Mouse (Mus musculus): ENCODE results near the gene Stard3. TPM values are rescaled to one million over a fixed set of nuclear protein-coding genes. Genes with fewer than 3 reads are reported as not detected.

Gene Stard3
- polyA plus RNA-seq, 1 experiment, result 25.8 TPM

DNA sequence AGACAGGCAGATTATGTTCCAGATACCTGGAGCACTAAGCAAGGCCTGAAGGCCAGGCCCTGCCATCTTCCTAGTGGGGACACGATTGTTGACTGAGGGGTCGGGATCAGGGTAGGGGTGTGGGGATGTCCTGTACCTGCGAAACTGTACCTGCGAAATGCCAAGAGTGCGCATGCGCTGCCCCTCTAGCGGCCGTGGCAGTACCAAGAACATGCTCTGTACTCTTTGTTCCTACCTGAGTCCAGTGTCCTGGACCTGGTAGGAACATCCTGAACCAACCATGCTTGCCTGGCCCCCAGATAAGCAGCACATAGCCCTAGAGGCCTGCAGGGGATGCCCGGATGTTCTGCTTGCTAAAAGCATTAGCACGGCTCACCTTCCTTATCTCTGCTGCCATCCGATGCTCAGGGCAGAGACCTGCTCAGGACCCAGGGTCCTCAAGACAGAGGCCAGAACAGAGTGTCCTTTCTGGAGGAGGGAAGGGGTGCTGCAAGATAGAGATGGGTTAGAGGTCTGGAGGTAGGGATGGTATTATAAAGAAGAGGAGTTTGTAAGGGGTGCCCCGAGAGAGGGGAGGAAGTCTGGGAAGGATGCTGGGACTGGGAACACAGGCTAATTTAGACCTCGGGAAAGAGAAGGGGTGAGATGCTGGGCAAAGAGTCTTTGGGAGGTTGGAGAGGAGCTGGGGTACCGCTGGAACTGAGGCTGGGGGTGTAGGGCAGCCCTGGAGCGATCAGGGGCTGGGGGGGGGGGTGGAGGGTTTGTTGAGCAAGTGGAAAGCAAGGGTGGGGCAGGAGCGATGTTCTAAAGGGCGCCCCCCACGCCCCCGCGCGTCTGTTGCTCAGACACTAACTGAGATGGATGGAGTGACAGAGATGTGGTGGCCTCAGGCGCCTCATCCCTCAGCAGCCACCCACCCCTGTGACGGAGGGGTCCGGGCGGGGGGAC lies 27.7 kb downstream of the Stard3 start, which contains the start of gene Pnmt:
Pnmt (plus strand) TSS at position 813 of the 948 bp plus-strand sequence.
- H3ac ChIP-seq (ENCODE audit: control insufficient read depth, insufficient read length), result no peak within 1 kb of the TSS
- H3K79me2 ChIP-seq (ENCODE audit: control insufficient read depth, insufficient read depth), result no peaks in the 10 kb centered on the region
- H3K4me3 ChIP-seq, result no peak within 1 kb of the TSS
- H3K4me2 ChIP-seq (ENCODE audit: low read depth), result peak within 1 kb of the TSS; percentile 41
- H3K27me3 ChIP-seq (ENCODE audit: control insufficient read depth, insufficient read depth, insufficient read length), result peaks cover 19% of the 10 kb centered on the region
- H3K36me3 ChIP-seq (ENCODE audit: control insufficient read depth, insufficient read depth), result no peaks in the 10 kb centered on the region
- no peak for TF ChIP-seq USF1 (IDR thresholded peaks at IDR 0.05; ENCODE audit: low read depth)
- peak; percentile 39 for TF ChIP-seq POLR2A (IDR thresholded peaks at IDR 0.05; ENCODE audit: insufficient read length, low read depth)
- no peak for TF ChIP-seq REST (IDR thresholded peaks at IDR 0.05; ENCODE audit: insufficient read depth, insufficient read length)
- no peak for TF ChIP-seq TCF3 (IDR thresholded peaks at IDR 0.05; ENCODE audit: insufficient read length, low read depth)
- peak; percentile 30 for TF ChIP-seq POLR2AphosphoS2 (IDR thresholded peaks at IDR 0.05; ENCODE audit: insufficient read length, low read depth)
- TF ChIP-seq CEBPB (IDR thresholded peaks at IDR 0.05; ENCODE audit: insufficient read depth, poor library complexity, severe bottlenecking), result no peak

DNA sequence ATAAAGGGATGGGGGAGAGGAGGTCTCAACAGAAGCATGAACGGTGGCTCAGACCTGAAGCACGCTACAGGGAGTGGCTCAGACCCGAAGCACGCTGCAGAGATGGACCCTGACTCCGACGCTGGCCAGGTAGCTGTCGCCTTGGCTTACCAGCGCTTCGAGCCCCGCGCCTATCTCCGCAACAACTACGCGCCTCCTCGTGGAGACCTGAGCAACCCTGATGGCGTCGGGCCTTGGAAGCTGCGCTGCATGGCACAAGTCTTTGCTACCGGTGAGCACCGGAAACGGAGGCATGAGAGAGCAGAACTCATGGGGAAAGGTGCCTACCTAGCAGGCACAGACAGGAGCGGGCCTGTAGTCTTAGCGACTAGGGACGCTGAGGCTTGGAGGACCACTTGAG lies 28.4 kb downstream of the Stard3 start:
- no peak for TF ChIP-seq POLR2AphosphoS2 (IDR thresholded peaks at IDR 0.05; ENCODE audit: insufficient read length, low read depth)
- TF ChIP-seq MAX (IDR thresholded peaks at IDR 0.05; ENCODE audit: low read depth), result no peak
- TF ChIP-seq MYOG (IDR thresholded peaks at IDR 0.05; ENCODE audit: control insufficient read depth in 1 of 3, insufficient read depth in 1 of 3, insufficient read length in 2 of 3, low read depth in 2 of 3), result no peak
- no peaks in the 10 kb centered on the region for H3K36me3 ChIP-seq (ENCODE audit: control insufficient read depth, insufficient read depth)
- H3K4me3 ChIP-seq, result no peak overlapping the region
- H3K4me2 ChIP-seq (ENCODE audit: low read depth), result no peak overlapping the region
- no peaks in the 10 kb centered on the region for H3K79me2 ChIP-seq (ENCODE audit: control insufficient read depth, insufficient read depth)
- H3K27me3 ChIP-seq (ENCODE audit: control insufficient read depth, insufficient read depth, insufficient read length), result peaks cover 19% of the 10 kb centered on the region
- H3ac ChIP-seq (ENCODE audit: control insufficient read depth, insufficient read length), result no peak overlapping the region

DNA sequence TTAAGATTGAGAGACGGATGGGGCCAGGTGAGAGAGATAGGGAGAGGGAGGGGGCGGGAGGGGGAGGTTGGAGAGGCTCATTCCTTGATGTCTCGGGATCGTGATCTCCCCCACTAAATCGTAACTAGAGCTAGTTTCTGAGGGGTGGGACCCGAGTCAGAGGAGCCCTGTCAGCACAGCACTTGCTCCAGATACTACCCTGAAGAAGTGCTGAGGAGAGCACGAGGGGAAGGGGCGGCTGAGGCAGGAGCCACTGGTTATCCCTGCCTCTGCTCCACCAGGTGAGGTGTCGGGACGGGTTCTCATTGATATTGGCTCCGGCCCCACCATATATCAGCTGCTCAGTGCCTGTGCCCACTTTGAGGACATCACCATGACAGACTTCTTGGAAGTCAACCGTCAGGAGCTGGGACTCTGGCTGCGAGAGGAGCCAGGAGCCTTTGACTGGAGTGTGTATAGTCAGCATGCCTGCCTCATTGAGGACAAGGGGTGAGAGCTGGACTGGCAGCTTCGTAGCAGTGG lies 28.9 kb downstream of the Stard3 start:
- H3ac ChIP-seq (ENCODE audit: control insufficient read depth, insufficient read length), result no peak overlapping the region
- H3K27me3 ChIP-seq (ENCODE audit: control insufficient read depth, insufficient read depth, insufficient read length), result peaks cover 19% of the 10 kb centered on the region
- TF ChIP-seq TCF3 (IDR thresholded peaks at IDR 0.05; ENCODE audit: insufficient read length, low read depth) (no peak), MYOD1 (IDR thresholded peaks at IDR 0.05; ENCODE audit: control insufficient read depth in 1 of 3, insufficient read length in 2 of 3, low read depth in 2 of 3) (no peak), USF1 (IDR thresholded peaks at IDR 0.05; ENCODE audit: low read depth) (no peak), CEBPB (IDR thresholded peaks at IDR 0.05; ENCODE audit: insufficient read depth, poor library complexity, severe bottlenecking) (no peak), E2F4 (IDR thresholded peaks at IDR 0.05; ENCODE audit: insufficient read depth) (no peak), REST (IDR thresholded peaks at IDR 0.05; ENCODE audit: insufficient read depth, insufficient read length) (no peak), TCF12 (IDR thresholded peaks at IDR 0.05; ENCODE audit: insufficient read depth, poor library complexity, severe bottlenecking) (no peak), SRF (IDR thresholded peaks at IDR 0.05; ENCODE audit: control insufficient read depth, insufficient read length, low read depth) (no peak), MAX (IDR thresholded peaks at IDR 0.05; ENCODE audit: low read depth) (no peak), MYOG (IDR thresholded peaks at IDR 0.05; ENCODE audit: control insufficient read depth in 1 of 3, insufficient read depth in 1 of 3, insufficient read length in 2 of 3, low read depth in 2 of 3) (no peak)
- no peaks in the 10 kb centered on the region for H3K79me2 ChIP-seq (ENCODE audit: control insufficient read depth, insufficient read depth)
- H3K4me2 ChIP-seq (ENCODE audit: low read depth), result no peak overlapping the region
- no peak overlapping the region for H3K4me3 ChIP-seq
- no peaks in the 10 kb centered on the region for H3K36me3 ChIP-seq (ENCODE audit: control insufficient read depth, insufficient read depth)

- no peak overlapping the region for H3K4me2 ChIP-seq (ENCODE audit: low read depth)
- H3K4me3 ChIP-seq, result no peak overlapping the region
- TF ChIP-seq MAX (IDR thresholded peaks at IDR 0.05; ENCODE audit: low read depth), result no peak
- peak in 1 of 3 experiments; percentile 1 for TF ChIP-seq MYOD1 (IDR thresholded peaks at IDR 0.05; ENCODE audit: control insufficient read depth in 1 of 3, insufficient read length in 2 of 3, low read depth in 2 of 3)
- H3K79me2 ChIP-seq (ENCODE audit: control insufficient read depth, insufficient read depth), result no peaks in the 10 kb centered on the region
- H3K36me3 ChIP-seq (ENCODE audit: control insufficient read depth, insufficient read depth), result no peaks in the 10 kb centered on the region
- H3ac ChIP-seq (ENCODE audit: control insufficient read depth, insufficient read length), result no peak overlapping the region
- peaks cover 19% of the 10 kb centered on the region for H3K27me3 ChIP-seq (ENCODE audit: control insufficient read depth, insufficient read depth, insufficient read length)
These were observed 30.1 kb downstream of the Stard3 start for GRCm38 (mm10) chr11:98388282-98388681.

DNA sequence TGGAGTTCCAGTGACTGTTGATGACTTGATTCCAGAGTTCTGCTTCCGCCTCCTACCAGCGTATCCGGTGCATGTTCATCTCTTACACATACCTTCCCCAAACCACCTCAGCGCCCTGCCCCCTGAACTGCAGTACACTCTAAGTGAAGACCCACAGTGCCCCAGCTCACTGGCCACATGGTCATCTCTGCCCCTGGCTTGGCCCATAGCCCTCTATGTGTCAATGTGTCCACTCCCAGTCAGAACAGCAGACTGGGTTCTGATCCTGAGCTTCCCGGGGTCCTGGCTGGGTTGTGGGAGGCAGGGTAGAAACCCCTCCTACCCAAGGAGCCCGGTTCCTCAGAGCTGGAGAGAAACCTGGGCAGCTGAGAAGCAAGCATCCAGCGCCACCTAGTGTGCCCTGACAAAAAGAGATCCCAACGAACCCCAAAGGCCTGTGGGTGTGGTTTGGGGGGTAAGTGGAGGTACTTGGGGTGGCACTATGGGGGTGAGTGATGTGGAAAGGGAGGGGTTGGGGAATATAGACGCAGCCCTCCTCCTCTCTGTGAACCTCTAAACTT lies 31.1 kb downstream of the Stard3 start:
- Histone ChIP-seq H3K27me3 (ENCODE audit: control insufficient read depth, insufficient read depth, insufficient read length) (peaks cover 19% of the 10 kb centered on the region), H3K79me2 (ENCODE audit: control insufficient read depth, insufficient read depth) (no peaks in the 10 kb centered on the region), H3K4me3 (no peak overlapping the region), H3ac (ENCODE audit: control insufficient read depth, insufficient read length) (no peak overlapping the region), H3K4me2 (ENCODE audit: low read depth) (no peak overlapping the region), H3K36me3 (ENCODE audit: control insufficient read depth, insufficient read depth) (no peaks in the 10 kb centered on the region)
- no peak for TF ChIP-seq REST (IDR thresholded peaks at IDR 0.05; ENCODE audit: insufficient read depth, insufficient read length)
- no peak for TF ChIP-seq CEBPB (IDR thresholded peaks at IDR 0.05; ENCODE audit: insufficient read depth, poor library complexity, severe bottlenecking)
- TF ChIP-seq POLR2A (IDR thresholded peaks at IDR 0.05; ENCODE audit: insufficient read length, low read depth), result no peak
- TF ChIP-seq TCF3 (IDR thresholded peaks at IDR 0.05; ENCODE audit: insufficient read length, low read depth), result no peak
- TF ChIP-seq MYOG (IDR thresholded peaks at IDR 0.05; ENCODE audit: control insufficient read depth in 1 of 3, insufficient read depth in 1 of 3, insufficient read length in 2 of 3, low read depth in 2 of 3), result no peak
- TF ChIP-seq POLR2AphosphoS2 (IDR thresholded peaks at IDR 0.05; ENCODE audit: insufficient read length, low read depth), result no peak
- no peak for TF ChIP-seq MYOD1 (IDR thresholded peaks at IDR 0.05; ENCODE audit: control insufficient read depth in 1 of 3, insufficient read length in 2 of 3, low read depth in 2 of 3)
- TF ChIP-seq SRF (IDR thresholded peaks at IDR 0.05; ENCODE audit: control insufficient read depth, insufficient read length, low read depth), result no peak
- TF ChIP-seq USF1 (IDR thresholded peaks at IDR 0.05; ENCODE audit: low read depth), result no peak
- TF ChIP-seq MAX (IDR thresholded peaks at IDR 0.05; ENCODE audit: low read depth), result no peak
